Mouse (Mus musculus) cerebellum, adult 2 months (tissue): ENCODE measurements at regions not wholly inside any gene's neighbourhood (a gene's known extent, or its start where the extent isn't known, plus 50 kb on each side); places are given as distances from the start of the nearest gene placed in this dataset.

ENCODE experiments used
- DNase-seq, 2 experiments: peaks; one replicate each; pipeline ENCODE4 v3.0.0; 2021
- H3K27ac ChIP-seq: fragments of 200-500 bp; 2 replicates; pipeline ENCODE4 v1.5.1; 2012; ENCODE audit warnings: low read length, control low read depth, inconsistent platforms; ENCODE audit not compliant: insufficient read depth
- H3K27me3 ChIP-seq: fragments of 200-500 bp; 2 replicates; pipeline ENCODE4 v1.6.1; 2012; ENCODE audit warnings: inconsistent platforms, mild to moderate bottlenecking, low read length, moderate library complexity; ENCODE audit not compliant: control insufficient read depth, insufficient read depth
- H3K4me1 ChIP-seq: fragments of 200-500 bp; 2 replicates; pipeline ENCODE4 v1.6.1; 2011; ENCODE audit warnings: low read length; ENCODE audit not compliant: control insufficient read depth, insufficient read depth
- H3K4me3 ChIP-seq: fragments of 200-500 bp; replicated peaks from 2 replicates; pipeline ENCODE3; 2011; ENCODE audit warnings: mild to moderate bottlenecking, low read depth, low read length, control low read depth; ENCODE audit not compliant: insufficient read depth
- CTCF ChIP-seq: fragments of 200-500 bp; IDR thresholded peaks from 2 replicates; pipeline ENCODE4 v1.5.1; 2011; ENCODE audit warnings: low read depth, mild to moderate bottlenecking, control low read depth, low read length, moderate library complexity, borderline replicate concordance; ENCODE audit not compliant: insufficient read depth
- POLR2A ChIP-seq: fragments of 200-500 bp; IDR thresholded peaks from 2 replicates; pipeline ENCODE4 v1.6.1; 2011; ENCODE audit warnings: low read length, control low read depth, borderline replicate concordance; ENCODE audit not compliant: insufficient read depth
- WGBS: fragments of 180-500 bp; shearing (Covaris S2); methylation state at CpG from one replicate; pipeline ENCODE4 v1.1.7; 2018; 5-methylcytosine and 5-hydroxymethylcytosine counted together

DNA sequence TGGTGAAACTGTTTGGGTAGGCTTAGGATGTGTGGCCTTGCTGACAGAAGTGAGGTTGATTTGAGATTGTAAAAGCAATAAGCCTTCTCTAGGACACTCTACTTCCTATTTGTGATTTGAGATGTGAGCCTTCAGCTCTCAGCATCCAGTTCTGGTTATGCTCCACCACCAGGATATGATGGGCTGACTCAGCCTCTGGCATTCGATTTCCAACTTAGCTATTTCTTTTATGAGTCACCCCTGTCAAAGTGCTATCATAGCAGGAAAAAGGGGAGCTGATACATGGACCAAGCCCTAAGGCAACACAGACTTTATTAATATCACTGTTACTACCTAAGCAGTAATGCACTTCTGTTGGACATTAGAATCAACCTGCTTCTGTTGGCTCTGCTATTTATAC lies 310.2 kb upstream of the Ndst3 start:
- Histone ChIP-seq H3K4me3 (no peak overlapping the region), H3K4me1 (no peaks in the 10 kb centered on the region), H3K27me3 (no peaks in the 10 kb centered on the region; the same call in 1 of the 2 replicates), H3K27ac (no peak overlapping the region)
- WGBS = 68% methylated on average over 1 of the region's 1 CpGs
- DNase-seq = no peak
- no peak for TF ChIP-seq CTCF

GRCm38 (mm10) chr3:124011685-124012084 lies 309.0 kb upstream of the Tram1l1 start:
- H3K27me3 ChIP-seq = no peaks in the 10 kb centered on the region
- no peaks in the 10 kb centered on the region for H3K4me1 ChIP-seq
- TF ChIP-seq POLR2A = no peak
- TF ChIP-seq CTCF = no peak
- H3K4me3 ChIP-seq = no peak overlapping the region
- DNase-seq = no peak
- H3K27ac ChIP-seq = no peak overlapping the region
- 93% methylated on average over 1 of the region's 1 CpGs for WGBS

GRCm38 (mm10) chr3:124018618-124019017 lies 302.0 kb upstream of the Tram1l1 start:
- Histone ChIP-seq H3K27ac (no peak overlapping the region), H3K4me3 (no peak overlapping the region), H3K27me3 (no peaks in the 10 kb centered on the region), H3K4me1 (no peaks in the 10 kb centered on the region)
- 91% methylated on average over 1 of the region's 1 CpGs for WGBS
- DNase-seq = no peak
- TF ChIP-seq POLR2A (no peak), CTCF (no peak)

GRCm38 (mm10) chr3:124026188-124026587 lies 294.5 kb upstream of the Tram1l1 start:
- 78% methylated on average over 4 of the region's 4 CpGs for WGBS
- H3K4me3 ChIP-seq = no peak overlapping the region
- no peak overlapping the region for H3K27ac ChIP-seq
- H3K4me1 ChIP-seq = no peaks in the 10 kb centered on the region
- H3K27me3 ChIP-seq = no peaks in the 10 kb centered on the region
- no peak for DNase-seq
- TF ChIP-seq CTCF (no peak), POLR2A (no peak)

- DNase-seq = peak in 1 of 2 experiments; percentile 14
- TF ChIP-seq POLR2A = no peak
- no peak for TF ChIP-seq CTCF
- H3K4me3 ChIP-seq = no peak overlapping the region
- no peaks in the 10 kb centered on the region for H3K27me3 ChIP-seq
- WGBS = 62% methylated on average over 3 of the region's 3 CpGs
- peaks cover 7% of the 10 kb centered on the region for H3K4me1 ChIP-seq
- H3K27ac ChIP-seq = no peak overlapping the region
Observed at GRCm38 (mm10) chr3:124067061-124067460, 253.6 kb upstream of the Tram1l1 start.

DNA sequence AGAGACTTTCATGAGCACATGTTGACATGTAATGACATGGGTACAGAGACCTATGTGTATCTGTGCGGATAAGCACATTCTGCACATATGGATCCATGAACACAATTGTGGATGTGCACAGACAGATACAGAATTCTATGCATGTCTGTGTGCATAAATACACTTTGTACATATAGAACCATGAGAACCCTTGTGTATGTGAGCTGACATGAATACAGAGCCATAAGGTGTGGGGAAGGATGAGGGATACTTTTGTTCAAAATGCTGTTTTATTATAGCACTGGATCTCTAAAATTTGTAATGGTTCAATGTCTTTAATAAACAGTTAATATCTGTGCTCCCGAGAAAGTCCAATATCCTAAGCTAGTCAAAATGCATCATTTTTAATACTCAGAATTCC lies 253.1 kb upstream of the Tram1l1 start:
- no peak for TF ChIP-seq CTCF
- no peaks in the 10 kb centered on the region for H3K27me3 ChIP-seq
- H3K4me1 ChIP-seq = peaks cover 7% of the 10 kb centered on the region
- no peak overlapping the region for H3K4me3 ChIP-seq
- no peak overlapping the region for H3K27ac ChIP-seq
- WGBS = 89% methylated on average over 2 of the region's 2 CpGs
- no peak for DNase-seq

GRCm38 (mm10) chr3:124067971-124068370 lies 252.7 kb upstream of the Tram1l1 start:
- TF ChIP-seq CTCF (no peak), POLR2A (no peak)
- WGBS = 87% methylated on average over 1 of the region's 1 CpGs
- DNase-seq = no peak
- Histone ChIP-seq H3K4me1 (peaks cover 7% of the 10 kb centered on the region), H3K27ac (no peak overlapping the region), H3K4me3 (no peak overlapping the region), H3K27me3 (no peaks in the 10 kb centered on the region)

GRCm38 (mm10) chr3:124069182-124069581 lies 251.5 kb upstream of the Tram1l1 start:
- 19% methylated on average over 1 of the region's 1 CpGs for WGBS

GRCm38 (mm10) chr3:124075974-124076606 lies 244.6 kb upstream of the Tram1l1 start:
- H3K4me3 ChIP-seq = no peak overlapping the region
- peaks cover 6% of the 10 kb centered on the region; the same call in 1 of the 2 replicates for H3K4me1 ChIP-seq
- WGBS = 18% methylated on average over 6 of the region's 6 CpGs
- H3K27me3 ChIP-seq = no peaks in the 10 kb centered on the region
- DNase-seq = peak; percentile 24 to 45
- TF ChIP-seq CTCF (no peak), POLR2A (no peak)
- no peak overlapping the region; the same call in 1 of the 2 replicates for H3K27ac ChIP-seq

More at GRCm38 (mm10) chr3:124069182-124069581, 251.5 kb upstream of the Tram1l1 start:
- DNase-seq = peak in 1 of 2 experiments; percentile 67
- Histone ChIP-seq H3K4me1 (peaks cover 7% of the 10 kb centered on the region), H3K27ac (no peak overlapping the region), H3K27me3 (no peaks in the 10 kb centered on the region), H3K4me3 (no peak overlapping the region)
- TF ChIP-seq CTCF = no peak
- no peak for TF ChIP-seq POLR2A
